Mouse (Mus musculus): ENCODE measurements around the gene Bcl3. TPM values are rescaled to one million over a fixed set of nuclear protein-coding genes. Genes with fewer than 3 reads are reported as not detected.
A peak's percentile ranks its signal among the peaks of the same experiment; 100 is the strongest.

Gene Bcl3
- polyA plus RNA-seq, 1 experiment from 2014 or later = 1.8 TPM

- Histone ChIP-seq H3K9me3 (replicated peaks) (peaks cover 13% of the 10 kb centered on the region; the same call in 1 of the 2 replicates), H3K4me3 (peak overlapping the region; percentile 55), H3K36me3 (no peaks in the 10 kb centered on the region), H3K4me1 (peaks cover 34% of the 10 kb centered on the region), H3K27ac (replicated peaks) (peak overlapping the region; percentile 79), H3K27me3 (ENCODE audit: low read depth, poor library complexity, severe bottlenecking) (peaks cover 99% of the 10 kb centered on the region)
- DNase-seq (ENCODE audit: low spot score) = no peak
- 27% methylated on average over 17 of the region's 17 CpGs for WGBS
Observed at GRCm38 (mm10) chr7:19815296-19816223, 7.0 kb downstream of the Bcl3 start.

- 84% methylated on average over 6 of the region's 6 CpGs for WGBS
- no peak for DNase-seq (ENCODE audit: low spot score)
Observed at GRCm38 (mm10) chr7:19813579-19814122, 8.9 kb downstream of the Bcl3 start.

GRCm38 (mm10) chr7:19813161-19813560 is 9.4 kb downstream of the Bcl3 start:
- Histone ChIP-seq H3K9me3 (replicated peaks) (peaks cover 4% of the 10 kb centered on the region; the same call in 1 of the 2 replicates), H3K27ac (replicated peaks) (no peak overlapping the region), H3K4me3 (no peak overlapping the region), H3K4me1 (peaks cover 44% of the 10 kb centered on the region), H3K27me3 (ENCODE audit: low read depth, poor library complexity, severe bottlenecking) (peaks cover 100% of the 10 kb centered on the region), H3K36me3 (no peaks in the 10 kb centered on the region)
- no peak for DNase-seq (ENCODE audit: low spot score)
- WGBS = 89% methylated on average over 4 of the region's 4 CpGs

More at GRCm38 (mm10) chr7:19813579-19814122, 8.9 kb downstream of the Bcl3 start:
- peaks cover 4% of the 10 kb centered on the region; the same call in 1 of the 2 replicates for H3K9me3 ChIP-seq (replicated peaks)
- H3K4me1 ChIP-seq = peaks cover 43% of the 10 kb centered on the region
- H3K27ac ChIP-seq (replicated peaks) = no peak overlapping the region
- peaks cover 100% of the 10 kb centered on the region for H3K27me3 ChIP-seq (ENCODE audit: low read depth, poor library complexity, severe bottlenecking)
- H3K4me3 ChIP-seq = no peak overlapping the region
- H3K36me3 ChIP-seq = no peaks in the 10 kb centered on the region

- H3K36me3 ChIP-seq = no peaks in the 10 kb centered on the region
- H3K4me1 ChIP-seq = peaks cover 25% of the 10 kb centered on the region
- peak overlapping the region; percentile 36 for H3K4me3 ChIP-seq
- H3K27me3 ChIP-seq (ENCODE audit: low read depth, poor library complexity, severe bottlenecking) = peaks cover 82% of the 10 kb centered on the region
- H3K9me3 ChIP-seq (replicated peaks) = peaks cover 4% of the 10 kb centered on the region; the same call in 1 of the 2 replicates
- 2% methylated on average over 22 of the region's 22 CpGs for WGBS
- no peak overlapping the region for H3K27ac ChIP-seq (replicated peaks)
- peak; percentile 50 for DNase-seq (ENCODE audit: low spot score)
Observed at GRCm38 (mm10) chr7:19811114-19811513, 11.5 kb downstream of the Bcl3 start.

GRCm38 (mm10) chr7:19809369-19809768 is 13.2 kb downstream of the Bcl3 start:
- 0 out of 2 replicates have a peak, but pooled peaks cover 3% of the 10 kb centered on the region for H3K9me3 ChIP-seq (replicated peaks)
- H3K4me1 ChIP-seq = peaks cover 17% of the 10 kb centered on the region
- H3K36me3 ChIP-seq = no peaks in the 10 kb centered on the region
- H3K27me3 ChIP-seq (ENCODE audit: low read depth, poor library complexity, severe bottlenecking) = peaks cover 64% of the 10 kb centered on the region
- no peak overlapping the region for H3K27ac ChIP-seq (replicated peaks)
- peak; percentile 35 for DNase-seq (ENCODE audit: low spot score)
- peak overlapping the region; percentile 31 for H3K4me3 ChIP-seq
- WGBS = 2% methylated on average over 27 of the region's 27 CpGs

- Histone ChIP-seq H3K27ac (replicated peaks) (no peak overlapping the region), H3K4me1 (peaks cover 17% of the 10 kb centered on the region), H3K27me3 (ENCODE audit: low read depth, poor library complexity, severe bottlenecking) (peaks cover 35% of the 10 kb centered on the region), H3K36me3 (no peaks in the 10 kb centered on the region), H3K9me3 (replicated peaks) (0 out of 2 replicates have a peak, but pooled peaks cover 3% of the 10 kb centered on the region), H3K4me3 (no peak overlapping the region)
- DNase-seq (ENCODE audit: low spot score) = no peak
- 84% methylated on average over 8 of the region's 8 CpGs for WGBS
Observed at GRCm38 (mm10) chr7:19806356-19806969, 16.1 kb downstream of the Bcl3 start.

GRCm38 (mm10) chr7:19802995-19803394 is 19.6 kb downstream of the Bcl3 start:
- WGBS = 22% methylated on average over 7 of the region's 7 CpGs
- Histone ChIP-seq H3K4me1 (no peaks in the 10 kb centered on the region), H3K9me3 (replicated peaks) (0 out of 2 replicates have a peak, but pooled peaks cover 3% of the 10 kb centered on the region), H3K27ac (replicated peaks) (no peak overlapping the region), H3K27me3 (ENCODE audit: low read depth, poor library complexity, severe bottlenecking) (peaks cover under 1% of the 10 kb centered on the region), H3K36me3 (no peaks in the 10 kb centered on the region), H3K4me3 (no peak overlapping the region)
- DNase-seq (ENCODE audit: low spot score) = peak; percentile 70

GRCm38 (mm10) chr7:19800764-19801163 is 21.8 kb downstream of the Bcl3 start:
- no peak overlapping the region for H3K27ac ChIP-seq (replicated peaks)
- H3K9me3 ChIP-seq (replicated peaks) = 0 out of 2 replicates have a peak, but pooled peaks cover 3% of the 10 kb centered on the region
- WGBS = 30% methylated on average over 2 of the region's 2 CpGs
- H3K4me3 ChIP-seq = no peak overlapping the region
- DNase-seq (ENCODE audit: low spot score) = peak; percentile 41
- H3K27me3 ChIP-seq (ENCODE audit: low read depth, poor library complexity, severe bottlenecking) = peaks cover 20% of the 10 kb centered on the region
- peaks cover 5% of the 10 kb centered on the region for H3K4me1 ChIP-seq
- no peaks in the 10 kb centered on the region for H3K36me3 ChIP-seq

GRCm38 (mm10) chr7:19796697-19797588 is 25.6 kb downstream of the Bcl3 start, which contains the start of gene Cblc:
TSS of gene Cblc (minus strand) at chr7:19796809.
- H3K36me3 ChIP-seq = no peaks in the 10 kb centered on the region
- peaks cover 33% of the 10 kb centered on the region for H3K27me3 ChIP-seq (ENCODE audit: low read depth, poor library complexity, severe bottlenecking)
- no peak within 1 kb of the TSS for H3K27ac ChIP-seq (replicated peaks)
- peaks cover 5% of the 10 kb centered on the region for H3K4me1 ChIP-seq
- no peak within 1 kb of the TSS for H3K4me3 ChIP-seq
- peak; percentile 73 for DNase-seq (ENCODE audit: low spot score)
- 3% methylated on average over 32 of the region's 32 CpGs for WGBS
- H3K9me3 ChIP-seq (replicated peaks) = no peaks in the 10 kb centered on the region

GRCm38 (mm10) chr7:19796254-19796653 is 26.3 kb downstream of the Bcl3 start:
- Histone ChIP-seq H3K4me1 (peaks cover 5% of the 10 kb centered on the region), H3K4me3 (no peak overlapping the region)
- WGBS = 9% methylated on average over 18 of the region's 18 CpGs

GRCm38 (mm10) chr7:19795236-19795635 is 27.3 kb downstream of the Bcl3 start:
- peaks cover 42% of the 10 kb centered on the region for H3K27me3 ChIP-seq (ENCODE audit: low read depth, poor library complexity, severe bottlenecking)
- WGBS = 80% methylated on average over 2 of the region's 2 CpGs
- peaks cover 5% of the 10 kb centered on the region for H3K4me1 ChIP-seq

More at GRCm38 (mm10) chr7:19796254-19796653, 26.3 kb downstream of the Bcl3 start:
- no peak for DNase-seq (ENCODE audit: low spot score)
- H3K36me3 ChIP-seq = no peaks in the 10 kb centered on the region
- H3K27ac ChIP-seq (replicated peaks) = no peak overlapping the region
- peaks cover 33% of the 10 kb centered on the region for H3K27me3 ChIP-seq (ENCODE audit: low read depth, poor library complexity, severe bottlenecking)
- no peaks in the 10 kb centered on the region for H3K9me3 ChIP-seq (replicated peaks)

More at GRCm38 (mm10) chr7:19795236-19795635, 27.3 kb downstream of the Bcl3 start:
- no peak overlapping the region for H3K4me3 ChIP-seq
- no peak overlapping the region for H3K27ac ChIP-seq (replicated peaks)
- H3K9me3 ChIP-seq (replicated peaks) = no peaks in the 10 kb centered on the region
- no peaks in the 10 kb centered on the region for H3K36me3 ChIP-seq
- no peak for DNase-seq (ENCODE audit: low spot score)
